Mouse (Mus musculus) midbrain, embryonic 12.5 days (tissue): ENCODE results near the gene Mttp. TPM values are rescaled to one million over a fixed set of nuclear protein-coding genes. Genes with fewer than 3 reads are reported as not detected.

ENCODE experiments used
- ATAC-seq: fragments of 200-750 bp; cut with Nextera tagmentation; 2 replicates; pipeline ENCODE4 v1.8.0; 2017; ENCODE audit warnings: low read depth, moderate TSS enrichment, moderate library complexity; ENCODE audit not compliant: low FRiP score
- H3K27ac ChIP-seq: fragments of 300-500 bp; sonication (generic); replicated peaks from 2 replicates; pipeline ENCODE4 v1.5.1; 2016; ENCODE audit warnings: mild to moderate bottlenecking
- H3K27me3 ChIP-seq: fragments of 300-500 bp; sonication (generic); 2 replicates; pipeline ENCODE4 v1.6.1; 2016; ENCODE audit warnings: mild to moderate bottlenecking
- H3K36me3 ChIP-seq: fragments of 300-500 bp; sonication (generic); 2 replicates; pipeline ENCODE4 v1.6.1; 2016
- H3K4me1 ChIP-seq: fragments of 300-500 bp; sonication (generic); 2 replicates; pipeline ENCODE4 v1.6.1; 2016
- H3K4me2 ChIP-seq: fragments of 300-500 bp; sonication (generic); replicated peaks from 2 replicates; pipeline ENCODE4 v1.6.1; 2016; ENCODE audit warnings: mild to moderate bottlenecking, moderate library complexity
- H3K4me3 ChIP-seq: fragments of 300-500 bp; sonication (generic); 2 replicates; pipeline ENCODE4 v1.5.1; 2016; ENCODE audit warnings: mild to moderate bottlenecking
- H3K9ac ChIP-seq: fragments of 300-500 bp; sonication (generic); replicated peaks from 2 replicates; pipeline ENCODE4 v1.6.1; 2016; ENCODE audit warnings: mild to moderate bottlenecking, moderate library complexity
- H3K9me3 ChIP-seq: fragments of 300-500 bp; sonication (generic); 2 replicates; pipeline ENCODE4 v1.6.1; 2016; ENCODE audit warnings: mild to moderate bottlenecking
- WGBS: fragments of 180-500 bp; shearing (Covaris S2); methylation state at CpG from one replicate; pipeline ENCODE4 v1.1.7; 2016; 5-methylcytosine and 5-hydroxymethylcytosine counted together
- polyA plus RNA-seq: library from polyadenylated mRNA; unstranded; fragments of >200 nt; fragmentation: Nextera tagmentation; extraction: Ambion mirVana; gene quantifications from 2 replicates; pipeline ENCODE4 v1.2.1, GENCODE M21; 2016

The Mttp gene
- polyA plus RNA-seq: 12.4 and 14.1 TPM in 2 replicates

GRCm38 (mm10) chr3:138144642-138145171, at the start of gene Mttp:
Gene Mttp (minus strand): TSS chr3:138144968.
- WGBS: 4% methylated on average over 8 of the region's 8 CpGs
- peak within 1 kb of the TSS; percentile 62 for H3K4me2 ChIP-seq
- no peaks in the 10 kb centered on the region for H3K9me3 ChIP-seq
- H3K4me1 ChIP-seq: no peaks in the 10 kb centered on the region
- H3K36me3 ChIP-seq: peaks cover 5% of the 10 kb centered on the region; the same call in 1 of the 2 replicates
- 0 out of 2 replicates have a peak, but pooled peaks have one; percentile 21 for ATAC-seq
- H3K4me3 ChIP-seq: peak within 1 kb of the TSS; percentile 71
- no peaks in the 10 kb centered on the region for H3K27me3 ChIP-seq
- H3K27ac ChIP-seq: peak within 1 kb of the TSS; percentile 99
- peak within 1 kb of the TSS; percentile 66 for H3K9ac ChIP-seq

- Histone ChIP-seq H3K36me3 (no peaks in the 10 kb centered on the region), H3K9ac (no peak within 1 kb of the TSS), H3K4me1 (no peaks in the 10 kb centered on the region), H3K4me2 (no peak within 1 kb of the TSS), H3K9me3 (no peaks in the 10 kb centered on the region), H3K4me3 (no peak within 1 kb of the TSS), H3K27me3 (0 out of 2 replicates have a peak, but pooled peaks cover 5% of the 10 kb centered on the region), H3K27ac (no peak within 1 kb of the TSS)
- 81% methylated on average over 15 of the region's 15 CpGs for WGBS
- no peak for ATAC-seq
Observed at GRCm38 (mm10) chr3:138193683-138194302, 49.0 kb upstream of the Mttp start, which contains the start of gene 4930579F01Rik. Gene 4930579F01Rik (minus strand): TSS chr3:138193825.

GRCm38 (mm10) chr3:138192260-138192659, 47.5 kb upstream of the Mttp start:
- no peak overlapping the region for H3K9ac ChIP-seq
- no peaks in the 10 kb centered on the region for H3K4me1 ChIP-seq
- H3K36me3 ChIP-seq: no peaks in the 10 kb centered on the region
- H3K27ac ChIP-seq: no peak overlapping the region
- ATAC-seq: no peak
- 90% methylated on average over 7 of the region's 7 CpGs for WGBS
- H3K9me3 ChIP-seq: no peaks in the 10 kb centered on the region
- no peak overlapping the region for H3K4me3 ChIP-seq
- H3K27me3 ChIP-seq: 0 out of 2 replicates have a peak, but pooled peaks cover 2% of the 10 kb centered on the region
- H3K4me2 ChIP-seq: no peak overlapping the region

GRCm38 (mm10) chr3:138185995-138186930, 41.5 kb upstream of the Mttp start:
- H3K9me3 ChIP-seq: no peaks in the 10 kb centered on the region
- no peak overlapping the region for H3K27ac ChIP-seq
- H3K4me3 ChIP-seq: no peak overlapping the region
- ATAC-seq: peak; percentile 78; the same call in 1 of the 2 replicates
- no peak overlapping the region for H3K4me2 ChIP-seq
- no peaks in the 10 kb centered on the region for H3K36me3 ChIP-seq
- H3K27me3 ChIP-seq: no peaks in the 10 kb centered on the region
- H3K4me1 ChIP-seq: peaks cover 5% of the 10 kb centered on the region; the same call in 1 of the 2 replicates
- 89% methylated on average over 26 of the region's 26 CpGs for WGBS
- H3K9ac ChIP-seq: no peak overlapping the region

- Histone ChIP-seq H3K36me3 (no peaks in the 10 kb centered on the region), H3K27ac (no peak overlapping the region), H3K4me3 (no peak overlapping the region), H3K9me3 (no peaks in the 10 kb centered on the region), H3K9ac (no peak overlapping the region), H3K27me3 (no peaks in the 10 kb centered on the region), H3K4me1 (peaks cover 5% of the 10 kb centered on the region; the same call in 1 of the 2 replicates), H3K4me2 (no peak overlapping the region)
- ATAC-seq: no peak
- WGBS: 73% methylated on average over 4 of the region's 4 CpGs
Observed at GRCm38 (mm10) chr3:138185290-138185689, 40.5 kb upstream of the Mttp start.

GRCm38 (mm10) chr3:138183371-138183770, 38.6 kb upstream of the Mttp start:
- 93% methylated on average over 7 of the region's 7 CpGs for WGBS
- ATAC-seq: no peak
- Histone ChIP-seq H3K9me3 (no peaks in the 10 kb centered on the region), H3K4me1 (peaks cover 5% of the 10 kb centered on the region; the same call in 1 of the 2 replicates), H3K36me3 (no peaks in the 10 kb centered on the region), H3K4me2 (no peak overlapping the region), H3K27me3 (no peaks in the 10 kb centered on the region), H3K27ac (no peak overlapping the region), H3K9ac (no peak overlapping the region), H3K4me3 (no peak overlapping the region)

- Histone ChIP-seq H3K27me3 (no peaks in the 10 kb centered on the region), H3K36me3 (no peaks in the 10 kb centered on the region), H3K4me2 (no peak overlapping the region), H3K4me1 (peaks cover 5% of the 10 kb centered on the region; the same call in 1 of the 2 replicates), H3K27ac (no peak overlapping the region), H3K4me3 (no peak overlapping the region), H3K9ac (no peak overlapping the region), H3K9me3 (no peaks in the 10 kb centered on the region)
- 90% methylated on average over 2 of the region's 2 CpGs for WGBS
- no peak for ATAC-seq
Observed at GRCm38 (mm10) chr3:138182019-138182418, 37.3 kb upstream of the Mttp start.

- H3K36me3 ChIP-seq: no peaks in the 10 kb centered on the region
- H3K9me3 ChIP-seq: 0 out of 2 replicates have a peak, but pooled peaks cover 3% of the 10 kb centered on the region
- no peak overlapping the region for H3K4me2 ChIP-seq
- H3K4me3 ChIP-seq: no peak overlapping the region
- H3K27ac ChIP-seq: no peak overlapping the region
- no peak for ATAC-seq
- H3K9ac ChIP-seq: no peak overlapping the region
- no peaks in the 10 kb centered on the region for H3K4me1 ChIP-seq
- WGBS: 92% methylated on average over 6 of the region's 6 CpGs
- H3K27me3 ChIP-seq: no peaks in the 10 kb centered on the region
Observed at GRCm38 (mm10) chr3:138175551-138175950, 30.8 kb upstream of the Mttp start.

GRCm38 (mm10) chr3:138173291-138173690, 28.5 kb upstream of the Mttp start:
- H3K4me1 ChIP-seq: no peaks in the 10 kb centered on the region
- 0 out of 2 replicates have a peak, but pooled peaks cover 3% of the 10 kb centered on the region for H3K9me3 ChIP-seq
- WGBS: 75% methylated on average over 10 of the region's 10 CpGs
- no peak overlapping the region for H3K4me3 ChIP-seq
- H3K4me2 ChIP-seq: no peak overlapping the region
- ATAC-seq: no peak
- H3K27me3 ChIP-seq: no peaks in the 10 kb centered on the region
- H3K36me3 ChIP-seq: no peaks in the 10 kb centered on the region
- H3K27ac ChIP-seq: no peak overlapping the region
- H3K9ac ChIP-seq: no peak overlapping the region

GRCm38 (mm10) chr3:138162553-138163183, 17.9 kb upstream of the Mttp start:
- Histone ChIP-seq H3K36me3 (no peaks in the 10 kb centered on the region), H3K27ac (no peak overlapping the region), H3K4me1 (0 out of 2 replicates have a peak, but pooled peaks cover 4% of the 10 kb centered on the region), H3K4me2 (no peak overlapping the region), H3K9me3 (no peaks in the 10 kb centered on the region), H3K4me3 (no peak overlapping the region), H3K27me3 (no peaks in the 10 kb centered on the region), H3K9ac (no peak overlapping the region)
- ATAC-seq: peak; percentile 56; the same call in 1 of the 2 replicates
- WGBS: 54% methylated on average over 4 of the region's 4 CpGs

- WGBS: 87% methylated on average over 10 of the region's 10 CpGs
Observed at GRCm38 (mm10) chr3:138161623-138162022, 16.9 kb upstream of the Mttp start.

More at GRCm38 (mm10) chr3:138161623-138162022, 16.9 kb upstream of the Mttp start:
- Histone ChIP-seq H3K4me3 (no peak overlapping the region), H3K27ac (no peak overlapping the region), H3K9ac (no peak overlapping the region), H3K27me3 (no peaks in the 10 kb centered on the region), H3K9me3 (no peaks in the 10 kb centered on the region), H3K4me2 (no peak overlapping the region), H3K36me3 (no peaks in the 10 kb centered on the region), H3K4me1 (0 out of 2 replicates have a peak, but pooled peaks cover 4% of the 10 kb centered on the region)
- no peak for ATAC-seq
